Comparison of ENCODE assay signal across 8 mouse cellular contexts in the genomic region with DNA sequence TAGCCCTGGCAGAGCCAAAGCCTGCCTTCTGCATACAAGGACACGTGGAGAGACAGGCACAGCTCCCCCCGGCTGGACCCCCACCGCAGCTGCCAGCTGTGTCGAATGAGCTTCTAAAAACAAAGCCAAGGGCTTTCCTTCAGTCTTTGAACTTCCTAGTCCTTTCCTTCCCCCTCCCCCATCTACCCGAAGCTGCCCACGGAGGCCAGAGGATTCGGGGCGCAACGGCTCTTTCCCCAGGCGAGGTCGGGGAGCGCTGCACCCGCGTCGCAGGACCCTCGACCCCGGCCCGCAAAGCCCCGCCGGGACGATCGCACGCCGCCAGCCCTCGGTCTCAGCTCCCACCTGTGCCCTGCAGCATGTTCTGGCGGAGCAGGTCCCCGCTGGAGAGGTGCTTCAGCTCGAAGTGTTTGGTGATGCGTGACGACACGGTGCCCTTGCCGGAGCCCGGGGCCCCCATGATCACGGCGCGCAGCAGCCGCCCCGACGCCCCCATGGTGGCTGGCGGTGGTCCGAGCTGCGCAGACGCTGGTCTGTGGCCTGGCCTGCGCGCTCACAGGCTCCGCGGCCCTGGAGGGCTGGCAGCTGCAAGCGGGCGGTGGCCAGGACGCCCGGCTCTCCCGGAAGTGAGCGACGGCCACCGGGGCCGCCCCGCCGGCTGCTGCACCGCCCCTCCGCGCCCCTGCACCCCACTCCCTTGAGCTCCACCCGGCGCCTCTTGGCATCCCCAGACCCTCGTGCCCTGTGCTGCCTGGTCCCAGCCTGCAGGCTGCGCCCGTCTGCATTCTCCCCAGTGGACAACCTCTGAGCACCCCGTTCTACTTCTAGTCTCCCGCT. TPM values are rescaled to one million over a fixed set of nuclear protein-coding genes. Genes with fewer than 3 reads are reported as not detected.
DNase-seq lines count a peak whose midpoint lies in the region; ATAC-seq and TF ChIP-seq lines count a peak whose summit lies in the region.

A gene (minus strand): TSS at position 628 of the 837 bp plus-strand sequence.

- peak; percentile 75 for ATAC-seq in activated CD4-positive, CD25-positive, alpha-beta regulatory T cell, adult 4 months
- ATAC-seq in common myeloid progenitor, adult 5-6 weeks (replicated peaks; ENCODE audit: low read depth, poor library complexity, severe bottlenecking): peak; percentile 93
- peak; percentile 95 for ATAC-seq in hindbrain, embryonic 16.5 days

- TF ChIP-seq CTCF in left cerebral cortex, adult 2 months (IDR thresholded peaks at IDR 0.05): peak; percentile 48

- intact Hi-C loops in left cerebral cortex, adult 2 months (cut with DNase I): loop anchor here (1.0 to 5.0 kb wide), 2 partner anchors 57 to 205 kb away; a partner anchor contains a TSS

- no peaks in the 10 kb centered on the region for H3K9me3 ChIP-seq in hindbrain, embryonic 16.5 days (ENCODE audit: control insufficient read depth, low read length)

- peak within 1 kb of the TSS; percentile 76 for H3K4me2 ChIP-seq in hindbrain, embryonic 16.5 days (ENCODE audit: low read length)

- DNase-seq in gastrocnemius, adult 8-10 months (ENCODE audit: low spot score in 2 of 2): peak; percentile 70 to 78
- peak; percentile 72 to 79 for DNase-seq in left cerebral cortex, adult 2 months (ENCODE audit: extremely low spot score in 1 of 2, low spot score in 2 of 2)
- DNase-seq in lung, postnatal 4 days: peak; percentile 87 to 93
- peak; percentile 43 for DNase-seq in retina, postnatal 7 days (ENCODE audit: low read depth, low spot score)
- peak; percentile 78 to 80 for DNase-seq in urinary bladder, adult 18-20 months (ENCODE audit: low spot score in 2 of 2)

- H3K4me1 ChIP-seq in hindbrain, embryonic 16.5 days (ENCODE audit: control insufficient read depth, insufficient read depth, low read depth, low read length): peaks cover 13% of the 10 kb centered on the region

- WGBS in hindbrain, embryonic 16.5 days: under 1% methylated on average over 66 of the region's 68 CpGs

- H3K4me3 ChIP-seq in hindbrain, embryonic 16.5 days (ENCODE audit: low read length): peak within 1 kb of the TSS; percentile 62
- H3K4me3 ChIP-seq in left cerebral cortex, adult 2 months: peak within 1 kb of the TSS; percentile 98

- no peaks in the 10 kb centered on the region for H3K36me3 ChIP-seq in hindbrain, embryonic 16.5 days (ENCODE audit: control insufficient read depth, insufficient read depth, low read length)

- H3K27me3 ChIP-seq in hindbrain, embryonic 16.5 days (replicated peaks; ENCODE audit: control insufficient read depth, insufficient read depth, low read length): no peaks in the 10 kb centered on the region

- H3K27ac ChIP-seq in hindbrain, embryonic 16.5 days (ENCODE audit: low read depth, low read length): peak within 1 kb of the TSS; percentile 76
- H3K27ac ChIP-seq in left cerebral cortex, adult 2 months: peak within 1 kb of the TSS; percentile 94

- peak within 1 kb of the TSS; percentile 79 for H3K9ac ChIP-seq in hindbrain, embryonic 16.5 days (ENCODE audit: low read depth, low read length)

RNA-seq across cellular contexts. Expression of the gene that starts here (rescaled TPM):
- 10 to 100 TPM; 21.3 to 23.5 TPM for polyA plus RNA-seq in activated CD4-positive, CD25-positive, alpha-beta regulatory T cell, adult 4 months (2017; shearing (Covaris generic))
- total RNA-seq in common myeloid progenitor, adult 5-6 weeks (2017): 45.1 and 55.2 TPM in 2 replicates
- 10 to 100 TPM; 32.4 to 42.5 (median 39.8) TPM for total RNA-seq in gastrocnemius, adult 8-10 months (2022)
- polyA plus RNA-seq in hindbrain, embryonic 16.5 days (2015; fragmentation: Nextera tagmentation; extraction: Ambion mirVana): 74.4 and 75.2 TPM in 2 replicates
- 10 to 100 TPM; 51.8 to 56.1 TPM for total RNA-seq in left cerebral cortex, adult 2 months (2021)

Comparison
In these comparisons a context has a peak if more than half of its experiments do, and no peak if none do; other contexts are left out.
1. Peak in every context shown above with its lines: DNase-seq, ATAC-seq, H3K4me3 ChIP-seq and H3K27ac ChIP-seq.